Mouse (Mus musculus): ENCODE measurements at regions not wholly inside any gene's neighbourhood (a gene's known extent, or its start where the extent isn't known, plus 50 kb on each side); places are given as distances from the start of the nearest gene placed in this dataset.

DNA sequence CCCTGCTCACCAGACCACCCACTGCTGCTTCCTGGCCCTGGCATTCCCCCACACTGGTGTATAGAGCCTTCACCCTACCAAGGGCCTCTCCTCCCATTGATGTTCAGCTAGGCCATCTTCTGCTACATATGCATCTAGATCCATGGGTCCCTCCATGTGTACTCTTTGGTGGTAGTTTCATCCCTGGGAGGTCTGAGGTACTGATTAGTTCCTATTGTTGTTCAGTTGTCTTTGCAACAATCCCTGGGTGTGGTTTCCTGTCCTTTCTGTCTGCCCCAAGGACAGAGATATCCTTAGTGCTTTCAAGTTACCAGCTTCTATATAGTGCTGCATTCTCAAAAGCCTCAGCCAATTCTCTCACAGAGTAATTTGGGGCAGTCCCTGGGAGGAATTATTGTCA lies 440.1 kb upstream of the Apob start:
- Histone ChIP-seq H3K4me2 (ENCODE audit: low read depth, low read length) (no peak overlapping the region), H3K27ac (ENCODE audit: low read depth) (no peak overlapping the region), H3K9me3 (replicated peaks; ENCODE audit: control insufficient read depth, low read length) (no peaks in the 10 kb centered on the region), H3K4me1 (ENCODE audit: control insufficient read depth, insufficient read depth) (no peaks in the 10 kb centered on the region), H3K4me3 (ENCODE audit: low read depth, low read length) (no peak overlapping the region), H3K9ac (replicated peaks; ENCODE audit: low read depth, low read length) (no peak overlapping the region), H3K36me3 (replicated peaks; ENCODE audit: control insufficient read depth, insufficient read depth, low read length) (no peaks in the 10 kb centered on the region), H3K27me3 (ENCODE audit: control insufficient read depth, insufficient read depth, low read length) (no peaks in the 10 kb centered on the region)
- ATAC-seq (ENCODE audit: insufficient read depth, low read depth) (no peak), DNase-seq (ENCODE audit: low spot score) (no peak)
- no peak for TF ChIP-seq CTCF (IDR thresholded peaks at IDR 0.05; ENCODE audit: low read depth)
- TF ChIP-seq EP300 (IDR thresholded peaks at IDR 0.05; ENCODE audit: low read depth): no peak

DNA sequence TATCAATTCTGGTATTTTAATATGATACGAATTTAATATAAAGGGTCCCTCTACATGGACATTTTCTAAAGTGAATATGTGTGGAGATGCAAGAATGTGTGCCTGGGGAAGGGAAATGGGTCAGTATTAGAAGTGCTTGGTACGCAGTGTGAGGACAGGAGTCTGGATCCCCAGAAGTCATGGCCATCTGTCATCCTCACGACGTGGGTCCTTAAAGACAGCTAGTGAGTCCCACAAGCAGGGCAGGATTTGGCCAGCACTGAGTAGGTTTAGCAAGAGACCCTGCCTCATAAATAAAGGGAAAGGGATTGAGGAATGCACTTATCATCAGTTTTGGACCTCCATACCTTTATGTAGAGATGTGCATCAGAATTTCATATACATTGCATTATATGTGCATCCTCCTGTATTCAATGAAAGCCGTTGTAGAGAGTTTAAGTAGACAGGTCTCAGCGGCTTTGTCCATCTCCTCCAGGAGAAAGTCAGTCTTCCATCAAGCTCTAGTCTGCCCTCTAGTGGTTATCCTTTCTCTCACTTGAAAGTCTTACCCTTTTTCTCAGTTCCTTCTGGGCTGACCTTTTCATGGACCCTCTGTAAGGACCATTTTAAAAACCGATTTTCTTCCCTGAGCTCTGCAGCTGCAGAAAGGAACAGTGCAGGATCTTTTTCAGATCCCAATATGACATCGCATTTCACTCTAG lies 434.0 kb upstream of the Apob start:
- no peak for TF ChIP-seq EP300 (IDR thresholded peaks at IDR 0.05; ENCODE audit: low read depth)
- TF ChIP-seq CTCF (IDR thresholded peaks at IDR 0.05; ENCODE audit: low read depth): peak; percentile 57
- WGBS: 42% methylated on average over 8 of the region's 8 CpGs
- no peaks in the 10 kb centered on the region for H3K36me3 ChIP-seq (replicated peaks; ENCODE audit: control insufficient read depth, insufficient read depth, low read length)
- no peak for DNase-seq (ENCODE audit: low spot score)
- no peak overlapping the region for H3K27ac ChIP-seq (ENCODE audit: low read depth)
- H3K4me1 ChIP-seq (ENCODE audit: control insufficient read depth, insufficient read depth): no peaks in the 10 kb centered on the region
- H3K9me3 ChIP-seq (replicated peaks; ENCODE audit: control insufficient read depth, low read length): no peaks in the 10 kb centered on the region
- H3K27me3 ChIP-seq (ENCODE audit: control insufficient read depth, insufficient read depth, low read length): no peaks in the 10 kb centered on the region
- no peak for ATAC-seq (ENCODE audit: insufficient read depth, low read depth)
- H3K4me2 ChIP-seq (ENCODE audit: low read depth, low read length): no peak overlapping the region
- H3K9ac ChIP-seq (replicated peaks; ENCODE audit: low read depth, low read length): no peak overlapping the region
- no peak overlapping the region for H3K4me3 ChIP-seq (ENCODE audit: low read depth, low read length)

DNA sequence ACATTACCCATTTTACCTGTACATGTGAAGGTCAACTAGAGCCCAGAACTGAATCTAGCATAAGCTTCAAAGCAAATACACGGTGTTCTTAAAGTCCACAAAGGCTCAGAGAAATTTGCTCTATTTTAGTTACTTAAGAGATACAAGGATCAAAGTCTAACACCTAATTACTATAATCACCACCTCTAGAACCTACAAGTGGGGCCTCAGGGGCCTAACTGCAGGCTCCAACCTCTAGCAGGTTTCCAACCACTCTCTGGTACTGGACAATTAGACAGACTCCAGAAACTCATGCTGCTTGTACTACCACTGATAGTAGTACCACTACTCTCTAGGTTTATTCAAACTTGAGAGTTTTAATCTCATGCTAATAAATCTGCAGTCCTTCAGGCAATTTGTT lies 428.7 kb upstream of the Apob start:
- WGBS: 48% methylated on average over 1 of the region's 1 CpGs

DNA sequence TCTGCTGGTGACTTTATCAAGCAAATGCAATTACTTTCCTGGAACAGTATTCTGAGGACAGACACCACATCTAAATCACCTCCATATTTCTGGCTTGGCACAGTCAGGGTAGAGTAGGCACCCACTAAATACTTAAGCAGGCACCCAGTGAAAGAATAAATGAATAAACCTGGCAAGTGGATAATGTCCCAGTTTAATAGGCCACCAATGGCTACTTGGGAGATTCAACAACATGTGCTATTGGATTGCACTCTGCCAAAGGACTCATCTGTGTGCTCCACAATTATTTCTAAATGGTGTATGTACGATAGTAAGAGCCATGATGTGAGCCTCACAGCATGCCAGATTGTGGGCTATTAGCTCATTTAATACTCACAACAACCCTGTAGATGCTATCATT lies 417.2 kb upstream of the Apob start:
- 74% methylated on average over 1 of the region's 1 CpGs for WGBS
- DNase-seq (ENCODE audit: low spot score) (no peak), ATAC-seq (ENCODE audit: insufficient read depth, low read depth) (no peak)
- Histone ChIP-seq H3K27me3 (ENCODE audit: control insufficient read depth, insufficient read depth, low read length) (no peaks in the 10 kb centered on the region), H3K27ac (ENCODE audit: low read depth) (no peak overlapping the region), H3K9ac (replicated peaks; ENCODE audit: low read depth, low read length) (no peak overlapping the region), H3K4me3 (ENCODE audit: low read depth, low read length) (no peak overlapping the region), H3K4me2 (ENCODE audit: low read depth, low read length) (no peak overlapping the region), H3K36me3 (replicated peaks; ENCODE audit: control insufficient read depth, insufficient read depth, low read length) (no peaks in the 10 kb centered on the region), H3K4me1 (ENCODE audit: control insufficient read depth, insufficient read depth) (no peaks in the 10 kb centered on the region), H3K9me3 (replicated peaks; ENCODE audit: control insufficient read depth, low read length) (no peaks in the 10 kb centered on the region)
- TF ChIP-seq EP300 (IDR thresholded peaks at IDR 0.05; ENCODE audit: low read depth) (no peak), CTCF (IDR thresholded peaks at IDR 0.05; ENCODE audit: low read depth) (no peak)

More for the DNA sequence above, 428.7 kb upstream of the Apob start:
- no peaks in the 10 kb centered on the region for H3K27me3 ChIP-seq (ENCODE audit: control insufficient read depth, insufficient read depth, low read length)
- no peaks in the 10 kb centered on the region for H3K9me3 ChIP-seq (replicated peaks; ENCODE audit: control insufficient read depth, low read length)
- ATAC-seq (ENCODE audit: insufficient read depth, low read depth) (no peak), DNase-seq (ENCODE audit: low spot score) (no peak)
- H3K4me3 ChIP-seq (ENCODE audit: low read depth, low read length): no peak overlapping the region
- H3K4me1 ChIP-seq (ENCODE audit: control insufficient read depth, insufficient read depth): no peaks in the 10 kb centered on the region
- H3K36me3 ChIP-seq (replicated peaks; ENCODE audit: control insufficient read depth, insufficient read depth, low read length): no peaks in the 10 kb centered on the region
- H3K9ac ChIP-seq (replicated peaks; ENCODE audit: low read depth, low read length): no peak overlapping the region
- no peak overlapping the region for H3K4me2 ChIP-seq (ENCODE audit: low read depth, low read length)
- H3K27ac ChIP-seq (ENCODE audit: low read depth): no peak overlapping the region
- TF ChIP-seq CTCF (IDR thresholded peaks at IDR 0.05; ENCODE audit: low read depth) (no peak), EP300 (IDR thresholded peaks at IDR 0.05; ENCODE audit: low read depth) (no peak)

DNA sequence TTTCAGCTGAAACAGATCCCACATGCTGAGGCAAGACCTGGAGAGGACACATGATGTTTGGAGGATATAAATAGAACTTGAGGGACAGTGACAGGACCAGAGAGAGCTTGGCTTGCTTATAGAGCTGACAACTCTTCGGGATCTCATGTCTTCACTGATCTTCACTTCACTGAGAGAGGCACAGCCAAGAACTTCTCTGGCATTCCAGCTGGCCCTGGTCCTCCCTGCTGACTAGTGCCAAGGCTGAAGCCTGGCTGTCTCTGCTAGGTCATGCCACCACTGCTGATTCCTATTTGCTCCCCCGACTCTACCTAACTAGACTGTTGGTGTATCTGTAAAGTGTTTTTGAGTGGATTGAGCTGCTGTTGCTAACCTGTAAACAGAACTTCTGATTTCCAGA lies 401.4 kb upstream of the Apob start:
- H3K27ac ChIP-seq (ENCODE audit: low read depth): no peak overlapping the region
- WGBS: 73% methylated on average over 2 of the region's 2 CpGs
- no peak overlapping the region for H3K4me3 ChIP-seq (ENCODE audit: low read depth, low read length)
- H3K27me3 ChIP-seq (ENCODE audit: control insufficient read depth, insufficient read depth, low read length): no peaks in the 10 kb centered on the region
- TF ChIP-seq CTCF (IDR thresholded peaks at IDR 0.05; ENCODE audit: low read depth) (no peak), EP300 (IDR thresholded peaks at IDR 0.05; ENCODE audit: low read depth) (no peak)
- no peak overlapping the region for H3K4me2 ChIP-seq (ENCODE audit: low read depth, low read length)
- H3K9ac ChIP-seq (replicated peaks; ENCODE audit: low read depth, low read length): no peak overlapping the region
- H3K9me3 ChIP-seq (replicated peaks; ENCODE audit: control insufficient read depth, low read length): no peaks in the 10 kb centered on the region
- no peaks in the 10 kb centered on the region for H3K36me3 ChIP-seq (replicated peaks; ENCODE audit: control insufficient read depth, insufficient read depth, low read length)
- no peak for DNase-seq (ENCODE audit: low spot score)
- ATAC-seq (ENCODE audit: insufficient read depth, low read depth): no peak
- no peaks in the 10 kb centered on the region for H3K4me1 ChIP-seq (ENCODE audit: control insufficient read depth, insufficient read depth)

DNA sequence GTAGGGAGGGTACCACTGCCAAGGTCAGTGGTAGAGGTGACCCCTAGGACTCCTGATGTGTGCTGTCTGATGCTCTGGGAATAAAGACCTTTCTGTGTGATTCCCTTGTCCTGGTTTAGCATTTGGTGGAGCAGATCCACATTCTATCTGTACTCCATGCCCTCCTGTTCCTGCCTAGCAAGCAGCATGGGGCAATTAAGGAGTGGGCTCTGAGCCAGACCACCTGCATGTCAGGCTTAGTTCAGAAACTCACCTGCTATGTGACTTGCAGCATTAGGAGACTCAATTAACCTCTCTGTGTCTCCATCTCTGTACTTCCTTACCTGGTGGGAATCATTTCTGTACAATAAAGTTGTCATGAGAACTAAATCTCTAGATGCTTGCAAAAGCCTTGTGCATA lies 389.9 kb upstream of the Apob start:
- Histone ChIP-seq H3K4me2 (ENCODE audit: low read depth, low read length) (no peak overlapping the region), H3K9me3 (replicated peaks; ENCODE audit: control insufficient read depth, low read length) (no peaks in the 10 kb centered on the region), H3K27ac (ENCODE audit: low read depth) (no peak overlapping the region), H3K9ac (replicated peaks; ENCODE audit: low read depth, low read length) (no peak overlapping the region), H3K36me3 (replicated peaks; ENCODE audit: control insufficient read depth, insufficient read depth, low read length) (no peaks in the 10 kb centered on the region), H3K27me3 (ENCODE audit: control insufficient read depth, insufficient read depth, low read length) (no peaks in the 10 kb centered on the region), H3K4me1 (ENCODE audit: control insufficient read depth, insufficient read depth) (no peaks in the 10 kb centered on the region), H3K4me3 (ENCODE audit: low read depth, low read length) (no peak overlapping the region)
- TF ChIP-seq CTCF (IDR thresholded peaks at IDR 0.05; ENCODE audit: low read depth) (no peak), EP300 (IDR thresholded peaks at IDR 0.05; ENCODE audit: low read depth) (no peak)
- DNase-seq (ENCODE audit: low spot score): no peak
- ATAC-seq (ENCODE audit: insufficient read depth, low read depth): no peak
